Comparison of ENCODE assay signal across 15 mouse cellular contexts in the genomic region with DNA sequence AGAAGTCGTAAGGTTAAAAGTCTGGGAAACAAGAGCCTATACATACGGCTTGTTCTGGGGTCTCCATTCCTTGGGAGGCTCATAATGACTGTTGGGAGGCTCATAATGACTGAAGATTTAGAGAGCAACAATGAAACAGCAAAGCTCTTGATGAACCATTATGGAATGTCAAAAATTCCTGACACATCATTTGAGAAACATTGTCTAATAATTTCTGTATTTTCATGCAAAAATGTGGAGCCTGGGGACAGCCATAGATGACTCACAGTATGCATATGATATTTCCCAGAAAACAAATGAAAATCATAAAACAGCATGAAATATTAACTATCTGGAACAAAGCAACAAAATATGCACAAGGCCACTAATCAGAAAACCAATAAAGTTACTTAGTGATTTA.
"Had no signal": no experiment of that assay in that cellular context is flagged by ENCODE, and none has a peak within 500 bp of the region (broad histone marks: within the 10 kb centered on the region; RNA-seq: fewer than 3 reads in every experiment).

No protein-coding gene starts in this region.

- DNase-seq: heart, postnatal 14 days; heart, postnatal 36 days; heart, postnatal 4 days; kidney, adult 11 months; kidney, adult 18-20 months; kidney, adult 2 months; kidney, adult 8-10 months; kidney, adult 9 months; kidney, postnatal 10 days; kidney, postnatal 14 days; kidney, postnatal 25 days; kidney, postnatal 36 days; kidney, postnatal 4 days; layer of hippocampus, adult 9-11 months; layer of hippocampus, postnatal 36 days had no signal
